Mouse (Mus musculus) small intestine, adult 2 months (tissue): Measurements from ENCODE around the gene Cst9.

Source experiments
- CTCF ChIP-seq: fragments of 200-500 bp; IDR thresholded peaks from 2 replicates; pipeline ENCODE4 v1.5.1; 2012; ENCODE audit warnings: low read depth, mild to moderate bottlenecking, control low read depth, inconsistent platforms, low read length, moderate library complexity, mixed read lengths; ENCODE audit not compliant: insufficient replicate concordance, insufficient read length; ENCODE audit errors: extremely low read depth
- POLR2A ChIP-seq: fragments of 200-500 bp; IDR thresholded peaks from 2 replicates; pipeline ENCODE4 v1.6.1; 2012; ENCODE audit warnings: low read depth, mild to moderate bottlenecking, control low read depth, inconsistent platforms, low read length, moderate library complexity

- TF ChIP-seq POLR2A (no peak), CTCF (no peak)
Observed at GRCm38 (mm10) chr2:148868959-148869358, 34.0 kb downstream of the Cst9 start.
